Mouse (Mus musculus): ENCODE results near the gene Shbg. TPM values are rescaled to one million over a fixed set of nuclear protein-coding genes. Genes with fewer than 3 reads are reported as not detected.

Gene Shbg
- polyA plus RNA-seq, 1 experiment from 2014 or later = 0.13 TPM

DNA sequence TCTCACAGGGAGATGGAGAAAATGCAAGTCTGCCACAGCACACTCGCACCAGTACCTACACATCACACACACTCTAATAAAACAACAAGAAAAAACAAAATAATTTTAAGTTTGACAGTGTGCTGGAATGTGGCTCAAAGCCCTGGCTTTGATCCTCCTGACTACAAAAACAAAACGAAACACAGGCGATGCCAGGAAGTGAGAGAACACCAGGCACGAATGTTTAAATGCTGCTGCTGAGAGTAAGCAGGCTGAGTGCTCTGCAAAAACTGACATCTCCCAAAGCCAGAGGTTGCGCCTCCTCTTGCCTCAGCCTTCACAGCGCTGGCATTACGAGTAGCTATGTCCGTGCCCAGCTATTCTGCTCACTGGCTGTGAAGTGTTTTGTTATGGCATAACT, 52.6 kb downstream of the Shbg start:
- no peak for DNase-seq (ENCODE audit: low spot score)

MicroRNA genes within 50 kb of the gene (microRNA counts, 519-probe panel; counts per million panel counts)
- microRNA mmu-miR-1934 (473 counts per million, percentile 71 among the panel's probes with 10 or more counts), microRNA mmu-miR-467f (3,978 counts per million, percentile 79 among the panel's probes with 10 or more counts)

Small RNA genes within 50 kb of the gene (microRNA-seq; reads per million reads assigned to microRNA genes)
- gene Mir1934 (ENCODE audit: borderline number of aligned reads) = 12.9 reads per million, percentile 20 among the genes with 10 or more reads in this experiment
- gene Mir467f (ENCODE audit: borderline number of aligned reads) = not detected

Other genes with a start within 250 kb of the Shbg start
- gene Chd3, start 248.5 kb downstream of the Shbg start, polyA plus RNA-seq (2015; fragmentation: Nextera tagmentation; extraction: Ambion mirVana) = 10.7 and 13.2 TPM in 2 replicates
- 194 and 211 TPM in 2 replicates for gene Naa38, start 222.4 kb downstream of the Shbg start, polyA plus RNA-seq (2015; fragmentation: Nextera tagmentation; extraction: Ambion mirVana)
- 25.9 and 28.3 TPM in 2 replicates for gene Cyb5d1, start 222.3 kb downstream of the Shbg start, polyA plus RNA-seq (2015; fragmentation: Nextera tagmentation; extraction: Ambion mirVana)
- gene Tmem88, start 219.7 kb downstream of the Shbg start, polyA plus RNA-seq (2015; fragmentation: Nextera tagmentation; extraction: Ambion mirVana) = 10.4 and 12.9 TPM in 2 replicates
- gene Kdm6b, start 204.2 kb downstream of the Shbg start, polyA plus RNA-seq (2015; fragmentation: Nextera tagmentation; extraction: Ambion mirVana) = 31.5 and 45.6 TPM in 2 replicates
- 0.12 and 0.20 TPM in 2 replicates for gene Dnah2, start 68.8 kb downstream of the Shbg start, polyA plus RNA-seq (2015; fragmentation: Nextera tagmentation; extraction: Ambion mirVana)
- gene Efnb3, start 57.7 kb downstream of the Shbg start, polyA plus RNA-seq (2015; fragmentation: Nextera tagmentation; extraction: Ambion mirVana) = 0.61 and 0.77 TPM in 2 replicates
- gene Wrap53, start 37.6 kb downstream of the Shbg start, polyA plus RNA-seq (2015; fragmentation: Nextera tagmentation; extraction: Ambion mirVana) = 27.0 and 30.6 TPM in 2 replicates
- 138 and 165 TPM in 2 replicates for gene Trp53, start 37.5 kb downstream of the Shbg start, polyA plus RNA-seq (2015; fragmentation: Nextera tagmentation; extraction: Ambion mirVana)
- gene Atp1b2, start 12.0 kb downstream of the Shbg start, polyA plus RNA-seq (2015; fragmentation: Nextera tagmentation; extraction: Ambion mirVana) = 1.7 and 1.8 TPM in 2 replicates
- gene Sat2, start 4.1 kb upstream of the Shbg start, polyA plus RNA-seq (2015; fragmentation: Nextera tagmentation; extraction: Ambion mirVana) = 3.5 and 4.3 TPM in 2 replicates
- 18.4 and 26.6 TPM in 2 replicates for gene Fxr2, start 15.1 kb upstream of the Shbg start, polyA plus RNA-seq (2015; fragmentation: Nextera tagmentation; extraction: Ambion mirVana)
- 0.15 and 0.22 TPM in 2 replicates for gene Sox15, start 37.4 kb upstream of the Shbg start, polyA plus RNA-seq (2015; fragmentation: Nextera tagmentation; extraction: Ambion mirVana)
- 71.1 and 75.2 TPM in 2 replicates for gene Mpdu1, start 44.7 kb upstream of the Shbg start, polyA plus RNA-seq (2015; fragmentation: Nextera tagmentation; extraction: Ambion mirVana)
- gene Cd68, start 48.2 kb upstream of the Shbg start, polyA plus RNA-seq (2015; fragmentation: Nextera tagmentation; extraction: Ambion mirVana) = 32.5 and 33.3 TPM in 2 replicates
- gene Eif4a1, start 54.5 kb upstream of the Shbg start, polyA plus RNA-seq (2015; fragmentation: Nextera tagmentation; extraction: Ambion mirVana) = 560 and 602 TPM in 2 replicates
- gene Senp3, start 64.2 kb upstream of the Shbg start, polyA plus RNA-seq (2015; fragmentation: Nextera tagmentation; extraction: Ambion mirVana) = 60.2 and 69.1 TPM in 2 replicates
- 0.31 and 0.49 TPM in 2 replicates for gene Tnfsf13, start 67.9 kb upstream of the Shbg start, polyA plus RNA-seq (2015; fragmentation: Nextera tagmentation; extraction: Ambion mirVana)
- gene Tnfsf12, start 77.9 kb upstream of the Shbg start, polyA plus RNA-seq (2015; fragmentation: Nextera tagmentation; extraction: Ambion mirVana) = 2.6 and 2.7 TPM in 2 replicates
- gene Tnfsfm13, start 78.2 kb upstream of the Shbg start, polyA plus RNA-seq (2015; fragmentation: Nextera tagmentation; extraction: Ambion mirVana) = 1.5 and 2.1 TPM in 2 replicates
- gene Polr2a, start 140.7 kb upstream of the Shbg start, polyA plus RNA-seq (2015; fragmentation: Nextera tagmentation; extraction: Ambion mirVana) = 20.6 and 22.4 TPM in 2 replicates
- 0.14 TPM in 1 of 2 replicates, not detected in the other for gene Slc35g3, start 144.1 kb upstream of the Shbg start, polyA plus RNA-seq (2015; fragmentation: Nextera tagmentation; extraction: Ambion mirVana)
- 2.5 and 2.6 TPM in 2 replicates for gene Zbtb4, start 148.0 kb upstream of the Shbg start, polyA plus RNA-seq (2015; fragmentation: Nextera tagmentation; extraction: Ambion mirVana)
- 3.2 and 3.4 TPM in 2 replicates for gene Chrnb1, start 178.0 kb upstream of the Shbg start, polyA plus RNA-seq (2015; fragmentation: Nextera tagmentation; extraction: Ambion mirVana)
- 0.65 and 0.84 TPM in 2 replicates for gene Fgf11, start 184.0 kb upstream of the Shbg start, polyA plus RNA-seq (2015; fragmentation: Nextera tagmentation; extraction: Ambion mirVana)
- gene Tmem102, start 187.7 kb upstream of the Shbg start, polyA plus RNA-seq (2015; fragmentation: Nextera tagmentation; extraction: Ambion mirVana) = 11.2 and 12.8 TPM in 2 replicates
- not detected in 2 replicates for gene Gm39566, start 197.4 kb upstream of the Shbg start, polyA plus RNA-seq (2015; fragmentation: Nextera tagmentation; extraction: Ambion mirVana)
- gene Spem2, start 200.6 kb upstream of the Shbg start, polyA plus RNA-seq (2015; fragmentation: Nextera tagmentation; extraction: Ambion mirVana) = not detected in 2 replicates
- not detected in 2 replicates for gene Spem1, start 204.3 kb upstream of the Shbg start, polyA plus RNA-seq (2015; fragmentation: Nextera tagmentation; extraction: Ambion mirVana)
- 1.2 and 1.9 TPM in 2 replicates for gene Nlgn2, start 219.9 kb upstream of the Shbg start, polyA plus RNA-seq (2015; fragmentation: Nextera tagmentation; extraction: Ambion mirVana)
- 325 and 342 TPM in 2 replicates for gene Tmem256, start 220.6 kb upstream of the Shbg start, polyA plus RNA-seq (2015; fragmentation: Nextera tagmentation; extraction: Ambion mirVana)
- 68.4 and 70.4 TPM in 2 replicates for gene Plscr3, start 228.5 kb upstream of the Shbg start, polyA plus RNA-seq (2015; fragmentation: Nextera tagmentation; extraction: Ambion mirVana)
- gene Tnk1, start 240.8 kb upstream of the Shbg start, polyA plus RNA-seq (2015; fragmentation: Nextera tagmentation; extraction: Ambion mirVana) = 1.1 and 1.5 TPM in 2 replicates